Mouse (Mus musculus): ENCODE results near the gene Asb2. TPM values are rescaled to one million over a fixed set of nuclear protein-coding genes. Genes with fewer than 3 reads are reported as not detected.

The Asb2 gene
- polyA plus RNA-seq, 1 experiment from 2014 or later = 254 TPM

GRCm38 (mm10) chr12:103283411-103283810, 72.4 kb downstream of the Asb2 start:
- Histone ChIP-seq H3K4me2 (ENCODE audit: low read length) (no peak overlapping the region), H3K9ac (ENCODE audit: low read length) (no peak overlapping the region), H3K27me3 (ENCODE audit: control insufficient read depth, insufficient read depth, low read length) (no peaks in the 10 kb centered on the region), H3K27ac (replicated peaks in 1 of 2; ENCODE audit: control insufficient read depth in 1 of 2, insufficient read depth in 1 of 2, low read depth in 2 of 2, low read length in 2 of 2) (no peak overlapping the region), H3K4me1 (ENCODE audit: control insufficient read depth in 2 of 2, insufficient read depth in 2 of 2, low read length in 2 of 2) (no peaks in the 10 kb centered on the region), H3K4me3 (ENCODE audit: control insufficient read depth in 1 of 2, insufficient read depth in 1 of 2, low read depth in 1 of 2, low read length in 2 of 2) (no peak overlapping the region), H3K9me3 (ENCODE audit: control insufficient read depth, low read length) (no peaks in the 10 kb centered on the region), H3K36me3 (ENCODE audit: control insufficient read depth, insufficient read depth, low read length) (no peaks in the 10 kb centered on the region)
- 53% methylated on average over 3 of the region's 3 CpGs for WGBS
- ATAC-seq (ENCODE audit: insufficient number of reproducible peaks, insufficient read depth, low FRiP score, low read depth) = no peak

GRCm38 (mm10) chr12:103282936-103283335, 72.9 kb downstream of the Asb2 start:
- H3K36me3 ChIP-seq (ENCODE audit: control insufficient read depth, insufficient read depth, low read length) = no peaks in the 10 kb centered on the region
- H3K4me2 ChIP-seq (ENCODE audit: low read length) = no peak overlapping the region
- no peaks in the 10 kb centered on the region for H3K27me3 ChIP-seq (ENCODE audit: control insufficient read depth, insufficient read depth, low read length)
- ATAC-seq (ENCODE audit: insufficient number of reproducible peaks, insufficient read depth, low FRiP score, low read depth) = no peak
- H3K9me3 ChIP-seq (ENCODE audit: control insufficient read depth, low read length) = no peaks in the 10 kb centered on the region
- H3K9ac ChIP-seq (ENCODE audit: low read length) = no peak overlapping the region
- H3K27ac ChIP-seq (replicated peaks in 1 of 2; ENCODE audit: control insufficient read depth in 1 of 2, insufficient read depth in 1 of 2, low read depth in 2 of 2, low read length in 2 of 2) = no peak overlapping the region
- WGBS = 49% methylated on average over 6 of the region's 6 CpGs
- no peaks in the 10 kb centered on the region for H3K4me1 ChIP-seq (ENCODE audit: control insufficient read depth in 2 of 2, insufficient read depth in 2 of 2, low read length in 2 of 2)
- no peak overlapping the region for H3K4me3 ChIP-seq (ENCODE audit: control insufficient read depth in 1 of 2, insufficient read depth in 1 of 2, low read depth in 1 of 2, low read length in 2 of 2)

GRCm38 (mm10) chr12:103281912-103282311, 73.9 kb downstream of the Asb2 start:
- Histone ChIP-seq H3K36me3 (ENCODE audit: control insufficient read depth, insufficient read depth, low read length) (no peaks in the 10 kb centered on the region), H3K27me3 (ENCODE audit: control insufficient read depth, insufficient read depth, low read length) (no peaks in the 10 kb centered on the region), H3K4me1 (ENCODE audit: control insufficient read depth in 2 of 2, insufficient read depth in 2 of 2, low read length in 2 of 2) (no peaks in the 10 kb centered on the region), H3K9ac (ENCODE audit: low read length) (no peak overlapping the region), H3K27ac (replicated peaks in 1 of 2; ENCODE audit: control insufficient read depth in 1 of 2, insufficient read depth in 1 of 2, low read depth in 2 of 2, low read length in 2 of 2) (no peak overlapping the region), H3K4me3 (ENCODE audit: control insufficient read depth in 1 of 2, insufficient read depth in 1 of 2, low read depth in 1 of 2, low read length in 2 of 2) (no peak overlapping the region), H3K4me2 (ENCODE audit: low read length) (no peak overlapping the region), H3K9me3 (ENCODE audit: control insufficient read depth, low read length) (no peaks in the 10 kb centered on the region)
- 25% methylated on average over 4 of the region's 4 CpGs for WGBS
- ATAC-seq (ENCODE audit: insufficient number of reproducible peaks, insufficient read depth, low FRiP score, low read depth) = no peak

GRCm38 (mm10) chr12:103281491-103281890, 74.3 kb downstream of the Asb2 start:
- no peaks in the 10 kb centered on the region for H3K9me3 ChIP-seq (ENCODE audit: control insufficient read depth, low read length)
- WGBS = 31% methylated on average over 2 of the region's 2 CpGs
- H3K9ac ChIP-seq (ENCODE audit: low read length) = no peak overlapping the region
- no peak overlapping the region for H3K27ac ChIP-seq (replicated peaks in 1 of 2; ENCODE audit: control insufficient read depth in 1 of 2, insufficient read depth in 1 of 2, low read depth in 2 of 2, low read length in 2 of 2)
- H3K36me3 ChIP-seq (ENCODE audit: control insufficient read depth, insufficient read depth, low read length) = no peaks in the 10 kb centered on the region
- H3K4me1 ChIP-seq (ENCODE audit: control insufficient read depth in 2 of 2, insufficient read depth in 2 of 2, low read length in 2 of 2) = no peaks in the 10 kb centered on the region
- ATAC-seq (ENCODE audit: insufficient number of reproducible peaks, insufficient read depth, low FRiP score, low read depth) = no peak
- H3K4me3 ChIP-seq (ENCODE audit: control insufficient read depth in 1 of 2, insufficient read depth in 1 of 2, low read depth in 1 of 2, low read length in 2 of 2) = no peak overlapping the region
- no peaks in the 10 kb centered on the region for H3K27me3 ChIP-seq (ENCODE audit: control insufficient read depth, insufficient read depth, low read length)
- H3K4me2 ChIP-seq (ENCODE audit: low read length) = no peak overlapping the region

- Histone ChIP-seq H3K9ac (ENCODE audit: low read length) (no peak overlapping the region), H3K27me3 (ENCODE audit: control insufficient read depth, insufficient read depth, low read length) (no peaks in the 10 kb centered on the region), H3K9me3 (ENCODE audit: control insufficient read depth, low read length) (no peaks in the 10 kb centered on the region), H3K27ac (replicated peaks in 1 of 2; ENCODE audit: control insufficient read depth in 1 of 2, insufficient read depth in 1 of 2, low read depth in 2 of 2, low read length in 2 of 2) (no peak overlapping the region), H3K36me3 (ENCODE audit: control insufficient read depth, insufficient read depth, low read length) (no peaks in the 10 kb centered on the region), H3K4me2 (ENCODE audit: low read length) (no peak overlapping the region), H3K4me3 (ENCODE audit: control insufficient read depth in 1 of 2, insufficient read depth in 1 of 2, low read depth in 1 of 2, low read length in 2 of 2) (no peak overlapping the region), H3K4me1 (ENCODE audit: control insufficient read depth in 2 of 2, insufficient read depth in 2 of 2, low read length in 2 of 2) (no peaks in the 10 kb centered on the region)
- no peak for ATAC-seq (ENCODE audit: insufficient number of reproducible peaks, insufficient read depth, low FRiP score, low read depth)
- WGBS = 61% methylated on average over 4 of the region's 4 CpGs
Measured at GRCm38 (mm10) chr12:103276422-103276821, 79.4 kb downstream of the Asb2 start.

- Histone ChIP-seq H3K27ac (replicated peaks in 1 of 2; ENCODE audit: control insufficient read depth in 1 of 2, insufficient read depth in 1 of 2, low read depth in 2 of 2, low read length in 2 of 2) (no peak overlapping the region), H3K27me3 (ENCODE audit: control insufficient read depth, insufficient read depth, low read length) (no peaks in the 10 kb centered on the region), H3K36me3 (ENCODE audit: control insufficient read depth, insufficient read depth, low read length) (no peaks in the 10 kb centered on the region), H3K4me2 (ENCODE audit: low read length) (no peak overlapping the region), H3K4me1 (ENCODE audit: control insufficient read depth in 2 of 2, insufficient read depth in 2 of 2, low read length in 2 of 2) (no peaks in the 10 kb centered on the region), H3K9ac (ENCODE audit: low read length) (no peak overlapping the region), H3K4me3 (ENCODE audit: control insufficient read depth in 1 of 2, insufficient read depth in 1 of 2, low read depth in 1 of 2, low read length in 2 of 2) (no peak overlapping the region), H3K9me3 (ENCODE audit: control insufficient read depth, low read length) (no peaks in the 10 kb centered on the region)
- no peak for ATAC-seq (ENCODE audit: insufficient number of reproducible peaks, insufficient read depth, low FRiP score, low read depth)
- WGBS = 86% methylated on average over 2 of the region's 2 CpGs
Measured at GRCm38 (mm10) chr12:103273732-103274131, 82.1 kb downstream of the Asb2 start.

- Histone ChIP-seq H3K9me3 (ENCODE audit: control insufficient read depth, low read length) (no peaks in the 10 kb centered on the region), H3K27me3 (ENCODE audit: control insufficient read depth, insufficient read depth, low read length) (no peaks in the 10 kb centered on the region), H3K4me3 (ENCODE audit: control insufficient read depth in 1 of 2, insufficient read depth in 1 of 2, low read depth in 1 of 2, low read length in 2 of 2) (no peak overlapping the region), H3K27ac (replicated peaks in 1 of 2; ENCODE audit: control insufficient read depth in 1 of 2, insufficient read depth in 1 of 2, low read depth in 2 of 2, low read length in 2 of 2) (no peak overlapping the region), H3K4me1 (ENCODE audit: control insufficient read depth in 2 of 2, insufficient read depth in 2 of 2, low read length in 2 of 2) (no peaks in the 10 kb centered on the region), H3K36me3 (ENCODE audit: control insufficient read depth, insufficient read depth, low read length) (no peaks in the 10 kb centered on the region), H3K9ac (ENCODE audit: low read length) (no peak overlapping the region), H3K4me2 (ENCODE audit: low read length) (no peak overlapping the region)
- WGBS = 56% methylated on average over 6 of the region's 6 CpGs
- no peak for ATAC-seq (ENCODE audit: insufficient number of reproducible peaks, insufficient read depth, low FRiP score, low read depth)
Measured at GRCm38 (mm10) chr12:103273051-103273450, 82.8 kb downstream of the Asb2 start.

- no peak for ATAC-seq (ENCODE audit: insufficient number of reproducible peaks, insufficient read depth, low FRiP score, low read depth)
- H3K9ac ChIP-seq (ENCODE audit: low read length) = no peak overlapping the region
- 87% methylated on average over 3 of the region's 3 CpGs for WGBS
- H3K27me3 ChIP-seq (ENCODE audit: control insufficient read depth, insufficient read depth, low read length) = no peaks in the 10 kb centered on the region
- H3K36me3 ChIP-seq (ENCODE audit: control insufficient read depth, insufficient read depth, low read length) = no peaks in the 10 kb centered on the region
- no peak overlapping the region for H3K4me2 ChIP-seq (ENCODE audit: low read length)
- no peak overlapping the region for H3K4me3 ChIP-seq (ENCODE audit: control insufficient read depth in 1 of 2, insufficient read depth in 1 of 2, low read depth in 1 of 2, low read length in 2 of 2)
- H3K9me3 ChIP-seq (ENCODE audit: control insufficient read depth, low read length) = no peaks in the 10 kb centered on the region
- no peak overlapping the region for H3K27ac ChIP-seq (replicated peaks in 1 of 2; ENCODE audit: control insufficient read depth in 1 of 2, insufficient read depth in 1 of 2, low read depth in 2 of 2, low read length in 2 of 2)
- H3K4me1 ChIP-seq (ENCODE audit: control insufficient read depth in 2 of 2, insufficient read depth in 2 of 2, low read length in 2 of 2) = no peaks in the 10 kb centered on the region
Measured at GRCm38 (mm10) chr12:103272176-103272575, 83.6 kb downstream of the Asb2 start.

Measured in heart, embryonic 14.5 days (tissue).